Mouse (Mus musculus): Measurements from ENCODE around the gene Ttc9c.

Gene Ttc9c

GRCm38 (mm10) chr19:8830664-8831063 lies 11.5 kb upstream of the Ttc9c start:
- DNase-seq (ENCODE audit: low spot score), result no peak

GRCm38 (mm10) chr19:8829660-8830059 lies 10.5 kb upstream of the Ttc9c start, which contains the start of gene AC129217.1:
TSS of gene AC129217.1 (plus strand) at chr19:8829773.
- no peak for DNase-seq (ENCODE audit: low spot score)

DNA sequence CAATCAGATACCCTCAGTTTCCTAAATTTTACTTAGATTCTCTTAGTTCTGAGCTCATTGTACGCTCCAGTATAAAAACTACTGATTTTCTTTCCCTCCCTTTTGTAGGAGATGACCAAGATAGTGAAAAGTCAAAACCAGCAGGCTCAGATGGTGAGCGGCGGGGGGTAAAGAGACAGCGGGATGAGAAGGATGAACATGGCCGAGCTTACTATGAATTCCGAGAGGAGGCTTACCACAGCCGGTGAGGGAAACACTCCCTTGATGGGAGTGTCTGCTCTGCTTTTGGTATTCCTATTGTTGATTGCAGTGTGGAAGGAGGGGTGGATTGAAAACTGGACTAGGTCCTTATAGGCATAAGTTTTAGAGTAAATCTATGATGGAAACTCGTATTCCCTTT lies 3.6 kb upstream of the Ttc9c start:
- no peak for DNase-seq (ENCODE audit: low spot score)

- DNase-seq (ENCODE audit: low spot score), result no peak
These were observed 2.0 kb upstream of the Ttc9c start for GRCm38 (mm10) chr19:8821146-8821545.

- DNase-seq (ENCODE audit: low spot score), result no peak
These were observed 1.4 kb upstream of the Ttc9c start for GRCm38 (mm10) chr19:8820424-8820956.

DNA sequence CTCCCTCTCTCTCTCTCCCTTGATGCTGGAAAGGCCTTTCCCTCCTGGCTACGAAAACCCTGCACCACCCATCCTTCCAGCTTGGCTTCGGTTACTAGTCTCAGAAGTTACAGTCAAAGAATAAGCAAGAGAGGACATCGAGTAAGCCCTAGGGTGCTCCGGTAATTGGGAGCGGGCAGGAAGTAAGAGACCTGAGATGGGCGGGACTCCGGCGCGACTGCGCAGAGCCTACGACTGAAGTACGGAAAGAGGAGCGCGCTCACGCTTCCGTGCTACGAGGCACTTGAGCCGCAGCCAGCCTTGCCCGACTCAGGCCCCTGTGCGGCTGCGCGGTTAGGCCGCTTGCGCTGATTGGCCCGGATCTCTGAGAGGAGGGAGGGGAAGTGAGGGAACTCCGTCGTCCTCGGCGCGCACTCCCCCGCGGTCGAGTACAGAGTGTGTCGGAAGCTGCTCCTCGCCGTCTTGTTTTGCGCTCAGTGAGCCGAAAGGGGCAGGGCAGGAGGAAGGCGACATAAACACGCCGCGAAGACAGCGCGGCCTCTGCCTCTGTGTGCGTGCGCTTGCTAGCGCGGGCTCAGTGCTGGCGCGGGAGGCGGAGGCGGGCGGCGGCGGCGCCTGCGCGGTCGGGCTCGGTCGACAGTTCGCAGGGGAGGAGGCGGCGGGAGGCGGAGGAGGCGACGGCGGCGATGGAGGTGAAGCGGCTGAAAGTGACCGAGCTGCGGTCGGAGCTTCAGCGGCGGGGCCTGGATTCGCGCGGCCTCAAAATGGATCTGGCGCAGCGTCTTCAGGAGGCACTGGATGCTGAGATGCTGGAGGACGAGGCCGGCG lies 677 bp upstream of the Ttc9c start, which contains the start of gene Hnrnpul2:
TSS of gene Hnrnpul2 (plus strand) at position 415 of the 828 bp plus-strand sequence.
- DNase-seq (ENCODE audit: low spot score), result peak; percentile 99

- no peak for DNase-seq (ENCODE audit: low spot score)
These were observed 783 bp downstream of the Ttc9c start for GRCm38 (mm10) chr19:8818301-8818798.

DNA sequence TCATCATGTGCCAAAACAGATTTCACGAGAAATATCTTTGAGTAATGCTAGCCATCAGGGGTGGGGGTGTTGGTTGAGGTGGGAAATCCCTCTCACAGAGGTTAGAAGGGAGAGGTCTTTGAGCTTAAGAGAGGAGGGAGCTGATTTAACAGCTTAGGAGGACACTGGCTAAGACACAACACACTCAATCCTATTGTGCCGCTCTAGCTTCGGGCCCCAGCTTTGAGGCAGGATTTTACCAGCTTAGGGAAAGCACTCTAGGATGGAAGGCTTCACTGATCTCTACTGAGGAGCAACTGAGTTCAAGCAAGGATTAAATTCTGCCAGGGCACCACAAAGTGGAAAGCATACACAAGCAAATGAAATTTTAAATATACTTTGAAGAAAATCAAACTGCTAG lies 2.1 kb downstream of the Ttc9c start:
- DNase-seq (ENCODE audit: low spot score), result no peak

DNA sequence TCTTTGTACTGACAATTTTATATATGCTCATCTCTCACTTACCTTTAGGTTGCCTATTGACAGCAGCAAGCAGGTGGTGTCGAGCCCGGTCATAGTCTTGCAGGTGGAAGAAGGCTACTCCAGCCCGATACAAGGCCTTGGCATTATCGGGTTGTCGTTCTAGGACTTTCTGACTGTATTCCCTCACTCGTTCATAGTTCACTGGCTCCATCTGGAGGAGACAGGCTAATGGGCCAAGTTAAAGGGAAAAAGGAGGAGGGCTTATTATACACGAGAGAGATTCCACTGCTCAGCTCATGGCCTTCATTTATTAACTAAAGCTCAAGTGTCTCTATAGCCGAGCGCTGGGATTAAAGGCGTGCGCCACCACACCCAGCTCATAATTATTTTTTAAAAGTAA lies 3.3 kb downstream of the Ttc9c start:
- no peak for DNase-seq (ENCODE audit: low spot score)

DNA sequence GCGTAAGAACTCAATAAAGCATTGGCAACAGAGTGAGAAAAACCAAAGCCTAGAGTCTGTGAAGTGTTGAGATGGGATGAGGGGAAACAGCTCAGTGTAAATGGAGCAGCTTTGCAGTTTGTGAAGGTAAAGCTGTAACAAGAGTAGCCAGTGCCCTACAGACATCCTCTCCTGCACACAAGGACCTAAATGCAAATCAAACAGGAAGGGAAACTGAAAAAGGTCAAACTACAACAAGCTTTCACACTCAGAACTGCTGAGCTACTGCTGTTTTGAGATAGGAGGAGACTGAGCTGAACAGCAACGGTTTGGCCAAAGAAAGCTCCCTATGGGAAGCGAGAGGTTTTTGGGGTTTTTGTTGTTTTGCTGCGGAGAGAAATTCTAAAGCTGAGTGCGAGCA lies 12.3 kb downstream of the Ttc9c start:
- DNase-seq (ENCODE audit: low spot score), result no peak

DNA sequence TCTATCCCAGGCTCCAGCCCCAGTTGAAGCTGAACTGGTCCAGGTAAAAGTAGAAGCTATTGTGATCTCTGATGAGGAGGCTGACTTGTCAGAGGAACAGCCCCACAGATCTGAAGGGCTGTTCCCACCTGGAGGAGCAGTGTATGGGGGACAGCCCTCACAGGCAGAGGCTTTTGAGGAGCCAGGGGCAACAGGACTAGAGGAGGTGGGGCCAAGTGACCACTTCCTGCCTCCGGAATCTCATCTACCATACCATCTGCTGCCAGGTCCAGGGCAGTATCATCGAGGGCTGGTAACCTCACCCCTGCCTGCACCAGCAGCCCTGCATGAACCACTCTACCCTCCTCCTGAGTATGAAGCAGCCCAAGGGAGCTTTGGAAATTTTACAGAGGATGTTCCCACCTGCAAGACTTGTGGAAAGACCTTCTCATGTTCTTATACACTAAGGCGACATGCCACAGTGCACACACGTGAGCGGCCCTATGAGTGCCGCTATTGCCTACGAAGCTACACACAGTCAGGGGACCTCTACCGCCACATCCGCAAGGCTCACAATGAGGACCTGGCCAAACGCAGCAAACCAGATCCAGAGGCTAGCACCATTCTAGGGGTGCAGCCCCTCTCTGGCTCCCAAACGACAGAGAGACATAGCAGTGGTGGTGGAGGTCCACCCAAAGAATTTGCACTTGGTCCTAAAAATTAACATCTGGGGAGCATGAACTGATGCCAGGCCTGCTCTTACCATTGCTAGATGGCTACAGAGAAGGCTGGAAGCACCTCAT lies 15.1 kb downstream of the Ttc9c start:
- DNase-seq (ENCODE audit: low spot score), result no peak

GRCm38 (mm10) chr19:8803204-8803780 lies 15.8 kb downstream of the Ttc9c start:
- no peak for DNase-seq (ENCODE audit: low spot score)

DNA sequence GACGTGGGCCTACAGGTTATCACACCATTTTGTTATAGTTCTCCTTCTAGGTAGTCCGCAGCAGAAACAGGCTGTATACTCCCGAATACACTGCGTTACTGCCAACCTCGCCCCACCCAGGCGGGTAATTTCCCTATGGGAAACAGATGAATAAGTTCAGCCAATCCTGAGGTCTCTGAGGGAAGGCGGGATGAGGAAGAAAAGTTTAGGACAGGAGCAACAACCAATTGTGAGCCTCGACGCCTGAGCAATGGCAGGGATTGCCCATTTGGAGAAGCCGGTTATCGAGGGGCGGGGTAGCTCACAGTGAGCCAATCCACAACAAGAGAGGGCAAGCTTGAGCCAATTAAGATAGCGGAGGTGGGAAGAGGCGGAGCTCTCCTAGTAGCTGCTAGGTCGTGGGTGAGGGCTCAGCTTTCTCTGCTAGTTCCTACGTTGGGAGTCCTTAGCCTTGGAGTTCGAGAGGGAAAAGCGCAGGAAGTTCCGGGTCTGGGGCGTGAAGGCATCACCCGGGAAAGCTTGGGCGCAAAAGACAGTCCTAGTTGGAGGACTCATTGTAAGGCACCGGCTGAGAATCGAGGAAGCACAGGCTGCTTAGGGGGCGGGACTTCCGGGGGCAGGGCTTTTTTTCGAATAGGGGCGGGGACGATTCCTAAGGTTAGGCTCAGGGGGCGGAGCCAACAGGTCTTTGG lies 16.9 kb downstream of the Ttc9c start, which contains the start of gene Zbtb3:
TSS of gene Zbtb3 (plus strand) at position 426 of the 692 bp plus-strand sequence.
- DNase-seq (ENCODE audit: low spot score), result peak; percentile 94

DNA sequence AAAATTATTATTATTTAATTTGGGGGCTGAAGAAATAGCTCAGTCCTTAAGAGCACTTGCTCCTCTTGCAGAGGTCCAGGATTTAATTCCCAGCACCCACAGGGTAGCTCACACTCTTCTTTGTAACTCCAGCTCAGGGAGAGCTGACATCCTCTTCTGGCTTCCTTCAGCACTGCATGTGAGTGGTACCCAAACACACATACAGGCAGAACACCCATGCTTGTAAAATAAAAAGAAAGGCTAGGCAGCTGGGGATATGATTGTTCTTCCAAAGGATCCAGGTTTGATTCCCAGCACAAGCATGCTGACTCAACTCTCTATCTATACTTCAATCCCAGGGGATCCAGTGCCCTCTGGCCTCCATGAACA lies 20.2 kb downstream of the Ttc9c start:
- DNase-seq (ENCODE audit: low spot score), result no peak

- peak; percentile 90 for DNase-seq (ENCODE audit: low spot score)
These were observed 20.7 kb downstream of the Ttc9c start, which contains the start of gene Polr2g for GRCm38 (mm10) chr19:8798264-8798946. TSS of gene Polr2g (minus strand) at chr19:8798577.

DNA sequence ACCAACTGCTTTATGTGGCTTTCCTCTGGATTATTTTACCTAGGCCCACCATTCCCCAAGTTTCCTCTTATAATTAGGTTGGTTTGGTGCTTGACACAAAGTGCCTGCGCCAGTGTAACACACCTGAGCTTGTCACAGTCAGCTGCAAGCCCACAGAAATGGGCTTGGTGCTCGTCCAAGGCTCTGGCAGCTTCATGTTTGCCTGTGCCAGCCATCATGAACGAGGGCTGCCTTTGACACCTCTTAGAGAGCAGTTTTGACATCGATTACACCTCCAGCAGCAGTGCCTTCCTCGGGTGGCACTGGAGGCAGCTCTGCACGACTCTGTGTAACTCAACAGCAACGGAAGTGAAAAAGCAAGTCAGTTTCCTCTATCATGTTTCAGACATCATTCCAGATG lies 29.0 kb downstream of the Ttc9c start:
- DNase-seq (ENCODE audit: low spot score), result no peak

GRCm38 (mm10) chr19:8789171-8789570 lies 30.0 kb downstream of the Ttc9c start:
- no peak for DNase-seq (ENCODE audit: low spot score)

DNA sequence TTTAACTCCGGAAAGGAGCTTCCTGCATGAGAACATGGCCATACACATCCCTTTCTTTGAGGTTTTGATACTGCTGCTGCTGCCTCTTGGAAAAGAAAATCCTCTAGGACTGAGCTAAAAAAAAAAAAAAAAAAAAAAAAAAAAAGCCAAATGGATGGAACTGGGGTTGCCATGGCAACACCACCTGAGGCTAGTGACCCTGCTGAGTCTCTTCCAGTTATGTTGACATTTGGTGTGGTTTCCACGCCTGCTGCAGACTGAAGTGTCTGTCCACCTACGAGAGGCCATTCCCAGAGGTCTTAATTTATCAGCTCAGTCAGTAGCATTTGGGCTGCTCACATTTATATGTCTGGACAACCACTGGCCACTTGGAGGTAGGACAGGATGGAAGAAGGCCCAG lies 30.6 kb downstream of the Ttc9c start:
- DNase-seq (ENCODE audit: low spot score), result no peak

- DNase-seq (ENCODE audit: low spot score), result peak; percentile 91
These were observed 32.9 kb downstream of the Ttc9c start, which contains the start of gene Taf6l for GRCm38 (mm10) chr19:8786008-8786781. TSS of gene Taf6l (minus strand) at chr19:8786417.

DNA sequence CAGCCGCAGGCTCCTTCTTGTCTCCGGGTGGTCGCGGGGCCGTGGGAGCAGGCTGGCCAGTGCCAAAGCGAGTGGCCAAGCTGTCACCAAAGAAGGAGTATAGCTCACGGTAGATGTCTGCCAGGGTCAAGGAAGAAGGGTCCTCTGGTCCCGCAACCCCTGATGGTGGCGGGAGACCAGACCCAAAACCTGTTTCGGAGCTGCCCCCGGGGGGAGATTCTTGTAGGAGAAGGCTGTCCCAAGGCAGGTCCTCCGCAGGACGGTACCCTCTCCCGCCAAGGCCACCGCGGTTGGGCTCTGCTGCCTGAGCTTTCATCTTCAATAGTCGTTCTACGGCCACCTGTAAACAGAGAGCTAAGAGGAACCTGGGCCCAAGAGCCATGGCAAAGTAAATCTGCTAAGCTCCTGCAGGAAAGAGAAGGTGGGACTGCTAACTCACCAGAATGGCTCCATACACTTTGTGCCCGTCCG lies 44.1 kb downstream of the Ttc9c start:
- DNase-seq (ENCODE audit: low spot score), result no peak
